Mouse (Mus musculus): ENCODE results near the gene Ggt1. TPM values are rescaled to one million over a fixed set of nuclear protein-coding genes. Genes with fewer than 3 reads are reported as not detected.
A peak's percentile ranks its signal among the peaks of the same experiment; 100 is the strongest.
"Not testable (repeated sequence)": the region's sequence is repeated elsewhere in the genome, so short reads cannot be mapped to it uniquely, and the experiment has no call there.

The Ggt1 gene
- polyA plus RNA-seq, 1 experiment from 2014 or later, result 1.8 TPM

- Histone ChIP-seq H3K27me3 (replicated peaks) (no peaks in the 10 kb centered on the region), H3K4me3 (no peak overlapping the region), H3K36me3 (peaks cover 57% of the 10 kb centered on the region), H3K27ac (no peak overlapping the region), H3K9me3 (no peaks in the 10 kb centered on the region), H3K9ac (no peak overlapping the region), H3K4me1 (peaks cover 14% of the 10 kb centered on the region), H3K4me2 (replicated peaks) (no peak overlapping the region)
- ATAC-seq (ENCODE audit: low FRiP score, low read depth), result no peak
- 97% methylated on average over 4 of the region's 4 CpGs for WGBS
These were observed 39.8 kb upstream of the Ggt1 start for GRCm38 (mm10) chr10:75521643-75522042.

- H3K4me1 ChIP-seq; H3K9me3 ChIP-seq; H3K4me2 ChIP-seq (replicated peaks); ATAC-seq (ENCODE audit: low FRiP score, low read depth); H3K4me3 ChIP-seq; H3K9ac ChIP-seq; H3K27me3 ChIP-seq (replicated peaks); H3K27ac ChIP-seq: not testable (repeated sequence)
- 94% methylated on average over 9 of the region's 9 CpGs for WGBS
- peaks cover 51% of the 10 kb centered on the region for H3K36me3 ChIP-seq
These were observed 36.0 kb upstream of the Ggt1 start for GRCm38 (mm10) chr10:75525450-75525849.

GRCm38 (mm10) chr10:75530322-75530721 is 31.1 kb upstream of the Ggt1 start:
- no peaks in the 10 kb centered on the region for H3K9me3 ChIP-seq
- 92% methylated on average over 2 of the region's 2 CpGs for WGBS
- no peak for ATAC-seq (ENCODE audit: low FRiP score, low read depth)
- no peaks in the 10 kb centered on the region for H3K4me1 ChIP-seq
- no peak overlapping the region for H3K27ac ChIP-seq
- peaks cover 45% of the 10 kb centered on the region for H3K36me3 ChIP-seq
- no peaks in the 10 kb centered on the region for H3K27me3 ChIP-seq (replicated peaks)
- H3K9ac ChIP-seq, result no peak overlapping the region
- H3K4me2 ChIP-seq (replicated peaks), result no peak overlapping the region
- H3K4me3 ChIP-seq, result no peak overlapping the region

- WGBS, result 92% methylated on average over 9 of the region's 9 CpGs
- Histone ChIP-seq H3K27ac (no peak overlapping the region), H3K36me3 (peaks cover 50% of the 10 kb centered on the region), H3K4me1 (no peaks in the 10 kb centered on the region), H3K9me3 (no peaks in the 10 kb centered on the region), H3K9ac (no peak overlapping the region), H3K27me3 (replicated peaks) (no peaks in the 10 kb centered on the region), H3K4me3 (no peak overlapping the region), H3K4me2 (replicated peaks) (no peak overlapping the region)
- no peak for ATAC-seq (ENCODE audit: low FRiP score, low read depth)
These were observed 29.8 kb upstream of the Ggt1 start for GRCm38 (mm10) chr10:75531532-75532090.

- Histone ChIP-seq H3K4me2 (replicated peaks) (no peak overlapping the region), H3K9me3 (no peaks in the 10 kb centered on the region), H3K9ac (no peak overlapping the region), H3K4me1 (no peaks in the 10 kb centered on the region), H3K27me3 (replicated peaks) (no peaks in the 10 kb centered on the region), H3K4me3 (no peak overlapping the region), H3K36me3 (peaks cover 46% of the 10 kb centered on the region), H3K27ac (no peak overlapping the region)
- WGBS, result 95% methylated on average over 8 of the region's 8 CpGs
- no peak for ATAC-seq (ENCODE audit: low FRiP score, low read depth)
These were observed 27.2 kb upstream of the Ggt1 start for GRCm38 (mm10) chr10:75534216-75534615.

- Histone ChIP-seq H3K4me3 (no peak overlapping the region), H3K4me1 (no peaks in the 10 kb centered on the region), H3K9me3 (no peaks in the 10 kb centered on the region), H3K4me2 (replicated peaks) (no peak overlapping the region), H3K9ac (no peak overlapping the region), H3K36me3 (peaks cover 46% of the 10 kb centered on the region), H3K27ac (no peak overlapping the region), H3K27me3 (replicated peaks) (no peaks in the 10 kb centered on the region)
- WGBS, result 90% methylated on average over 8 of the region's 8 CpGs
- no peak for ATAC-seq (ENCODE audit: low FRiP score, low read depth)
These were observed 26.5 kb upstream of the Ggt1 start for GRCm38 (mm10) chr10:75534934-75535333.

- no peaks in the 10 kb centered on the region for H3K4me1 ChIP-seq
- 90% methylated on average over 2 of the region's 2 CpGs for WGBS
- no peak overlapping the region for H3K4me2 ChIP-seq (replicated peaks)
- H3K27me3 ChIP-seq (replicated peaks), result no peaks in the 10 kb centered on the region
- no peaks in the 10 kb centered on the region for H3K9me3 ChIP-seq
- H3K27ac ChIP-seq, result no peak overlapping the region
- no peak for ATAC-seq (ENCODE audit: low FRiP score, low read depth)
- peaks cover 45% of the 10 kb centered on the region for H3K36me3 ChIP-seq
- H3K4me3 ChIP-seq, result no peak overlapping the region
- no peak overlapping the region for H3K9ac ChIP-seq
These were observed 26.0 kb upstream of the Ggt1 start for GRCm38 (mm10) chr10:75535423-75535822.

- no peak for ATAC-seq (ENCODE audit: low FRiP score, low read depth)
These were observed 25.3 kb upstream of the Ggt1 start for GRCm38 (mm10) chr10:75536123-75536522.

GRCm38 (mm10) chr10:75547901-75548300 is 13.5 kb upstream of the Ggt1 start:
- peaks cover 4% of the 10 kb centered on the region; the same call in 1 of the 2 replicates for H3K4me1 ChIP-seq
- no peaks in the 10 kb centered on the region; the same call in 1 of the 2 replicates for H3K27me3 ChIP-seq (replicated peaks)
- no peak overlapping the region for H3K27ac ChIP-seq
- H3K36me3 ChIP-seq, result no peaks in the 10 kb centered on the region
- H3K9me3 ChIP-seq, result 0 out of 2 replicates have a peak, but pooled peaks cover 6% of the 10 kb centered on the region
- no peak for ATAC-seq (ENCODE audit: low FRiP score, low read depth)
- no peak overlapping the region for H3K4me3 ChIP-seq
- WGBS, result 63% methylated on average over 7 of the region's 7 CpGs
- H3K9ac ChIP-seq, result no peak overlapping the region
- no peak overlapping the region for H3K4me2 ChIP-seq (replicated peaks)

More at GRCm38 (mm10) chr10:75536123-75536522, 25.3 kb upstream of the Ggt1 start:
- peaks cover 42% of the 10 kb centered on the region for H3K36me3 ChIP-seq
- H3K4me3 ChIP-seq, result no peak overlapping the region
- H3K4me1 ChIP-seq, result no peaks in the 10 kb centered on the region
- no peak overlapping the region for H3K27ac ChIP-seq
- H3K4me2 ChIP-seq (replicated peaks), result no peak overlapping the region
- H3K27me3 ChIP-seq (replicated peaks), result no peaks in the 10 kb centered on the region
- no peak overlapping the region for H3K9ac ChIP-seq
- WGBS, result 94% methylated on average over 5 of the region's 5 CpGs
- H3K9me3 ChIP-seq, result no peaks in the 10 kb centered on the region

GRCm38 (mm10) chr10:75548486-75548885 is 12.9 kb upstream of the Ggt1 start:
- H3K27me3 ChIP-seq (replicated peaks), result no peaks in the 10 kb centered on the region; the same call in 1 of the 2 replicates
- no peak overlapping the region for H3K4me3 ChIP-seq
- H3K4me2 ChIP-seq (replicated peaks), result 0 out of 2 replicates have a peak overlapping the region, but pooled peaks have one; percentile 7
- no peak overlapping the region for H3K9ac ChIP-seq
- peaks cover 4% of the 10 kb centered on the region; the same call in 1 of the 2 replicates for H3K4me1 ChIP-seq
- H3K36me3 ChIP-seq, result peaks cover 2% of the 10 kb centered on the region
- 0 out of 2 replicates have a peak, but pooled peaks cover 6% of the 10 kb centered on the region for H3K9me3 ChIP-seq
- H3K27ac ChIP-seq, result no peak overlapping the region
- 44% methylated on average over 14 of the region's 14 CpGs for WGBS
- peak; percentile 68 for ATAC-seq (ENCODE audit: low FRiP score, low read depth)

GRCm38 (mm10) chr10:75549886-75550285 is 11.5 kb upstream of the Ggt1 start:
- 71% methylated on average over 7 of the region's 7 CpGs for WGBS
- no peak overlapping the region for H3K4me3 ChIP-seq
- no peak overlapping the region for H3K4me2 ChIP-seq (replicated peaks)
- no peak overlapping the region for H3K9ac ChIP-seq
- peaks cover 4% of the 10 kb centered on the region; the same call in 1 of the 2 replicates for H3K4me1 ChIP-seq
- no peak overlapping the region for H3K27ac ChIP-seq
- peaks cover 8% of the 10 kb centered on the region for H3K36me3 ChIP-seq
- H3K27me3 ChIP-seq (replicated peaks), result no peaks in the 10 kb centered on the region; the same call in 1 of the 2 replicates
- no peak for ATAC-seq (ENCODE audit: low FRiP score, low read depth)
- 0 out of 2 replicates have a peak, but pooled peaks cover 6% of the 10 kb centered on the region for H3K9me3 ChIP-seq

- 50% methylated on average over 12 of the region's 12 CpGs for WGBS
- peaks cover 13% of the 10 kb centered on the region for H3K4me1 ChIP-seq
- H3K4me2 ChIP-seq (replicated peaks), result no peak overlapping the region
- H3K27me3 ChIP-seq (replicated peaks), result no peaks in the 10 kb centered on the region; the same call in 1 of the 2 replicates
- ATAC-seq (ENCODE audit: low FRiP score, low read depth), result no peak
- no peak overlapping the region for H3K4me3 ChIP-seq
- no peaks in the 10 kb centered on the region for H3K9me3 ChIP-seq
- H3K36me3 ChIP-seq, result peaks cover 16% of the 10 kb centered on the region
- no peak overlapping the region for H3K27ac ChIP-seq
- H3K9ac ChIP-seq, result no peak overlapping the region
These were observed 10.2 kb upstream of the Ggt1 start for GRCm38 (mm10) chr10:75551175-75551574.

GRCm38 (mm10) chr10:75552106-75552505 is 9.3 kb upstream of the Ggt1 start:
- Histone ChIP-seq H3K4me3 (no peak overlapping the region), H3K4me1 (peaks cover 23% of the 10 kb centered on the region), H3K9ac (no peak overlapping the region), H3K9me3 (no peaks in the 10 kb centered on the region), H3K27ac (no peak overlapping the region), H3K36me3 (peaks cover 19% of the 10 kb centered on the region), H3K27me3 (replicated peaks) (no peaks in the 10 kb centered on the region; the same call in 1 of the 2 replicates), H3K4me2 (replicated peaks) (no peak overlapping the region)
- no peak for ATAC-seq (ENCODE audit: low FRiP score, low read depth)
- 78% methylated on average over 2 of the region's 2 CpGs for WGBS

Data from neural tube, embryonic 12.5 days (tissue).